Mouse (Mus musculus) urinary bladder, adult 2 months (tissue): ENCODE results near the gene Ctu2. TPM values are rescaled to one million over a fixed set of nuclear protein-coding genes. Genes with fewer than 3 reads are reported as not detected.

Experiments used
- DNase-seq: peaks from one replicate; pipeline ENCODE4 v3.0.0; 2022; ENCODE audit warnings: low spot score
- polyA plus RNA-seq: library from polyadenylated mRNA; depleted of rRNA; stranded (reverse); fragments of >200 nt; gene quantifications from 2 replicates; pipeline ENCODE4 v1.2.3, GENCODE M21; 2012

Gene Ctu2
- polyA plus RNA-seq, 1 experiment: 33.1 TPM

GRCm38 (mm10) chr8:122484831-122485230 is 8.9 kb downstream of the Ctu2 start:
- DNase-seq: no peak

- no peak for DNase-seq
These were observed 12.4 kb downstream of the Ctu2 start for GRCm38 (mm10) chr8:122488387-122488786.

GRCm38 (mm10) chr8:122497016-122497734 is 21.2 kb downstream of the Ctu2 start:
- no peak for DNase-seq

- DNase-seq: no peak
These were observed 22.0 kb downstream of the Ctu2 start for GRCm38 (mm10) chr8:122497912-122498311.

- peak; percentile 64 for DNase-seq
These were observed 24.9 kb downstream of the Ctu2 start for GRCm38 (mm10) chr8:122500856-122501255.

GRCm38 (mm10) chr8:122511552-122511951 is 35.6 kb downstream of the Ctu2 start:
- DNase-seq: no peak

GRCm38 (mm10) chr8:122512392-122512791 is 36.4 kb downstream of the Ctu2 start:
- no peak for DNase-seq

GRCm38 (mm10) chr8:122515699-122516098 is 39.8 kb downstream of the Ctu2 start:
- no peak for DNase-seq

- DNase-seq: no peak
These were observed 41.7 kb downstream of the Ctu2 start for GRCm38 (mm10) chr8:122517541-122518190.

- no peak for DNase-seq
These were observed 44.7 kb downstream of the Ctu2 start for GRCm38 (mm10) chr8:122520611-122521010.

GRCm38 (mm10) chr8:122522796-122523651 is 47.1 kb downstream of the Ctu2 start:
- DNase-seq: no peak

GRCm38 (mm10) chr8:122523652-122524360 is 47.9 kb downstream of the Ctu2 start:
- no peak for DNase-seq

- DNase-seq: no peak
These were observed 48.6 kb downstream of the Ctu2 start for GRCm38 (mm10) chr8:122524506-122524905.

GRCm38 (mm10) chr8:122525004-122525403 is 49.1 kb downstream of the Ctu2 start:
- no peak for DNase-seq

- no peak for DNase-seq
These were observed 50.1 kb downstream of the Ctu2 start for GRCm38 (mm10) chr8:122526084-122526483.

- no peak for DNase-seq
These were observed 50.7 kb downstream of the Ctu2 start for GRCm38 (mm10) chr8:122526526-122527170.

GRCm38 (mm10) chr8:122527937-122528336 is 52.0 kb downstream of the Ctu2 start:
- no peak for DNase-seq

GRCm38 (mm10) chr8:122529159-122529558 is 53.2 kb downstream of the Ctu2 start:
- no peak for DNase-seq

GRCm38 (mm10) chr8:122531312-122531711 is 55.4 kb downstream of the Ctu2 start:
- no peak for DNase-seq
